In genomic region chr3:143912433-143912832, GRCm38 (mm10) we compare ENCODE assay signal across 14 mouse cellular contexts.
DNase-seq lines count a peak whose midpoint lies in the region; ATAC-seq and TF ChIP-seq lines count a peak whose summit lies in the region.
"Had no signal": no experiment of that assay in that cellular context is flagged by ENCODE, and none has a peak within 500 bp of the region (broad histone marks: within the 10 kb centered on the region; RNA-seq: fewer than 3 reads in every experiment).

No protein-coding gene starts in this region.

- no peak overlapping the region for H3ac ChIP-seq in C2C12 (ENCODE audit: control insufficient read depth, insufficient read length, low read depth)

- H3K4me1 ChIP-seq in embryonic facial prominence, embryonic 13.5 days = peaks cover 31% of the 10 kb centered on the region
- H3K4me1 ChIP-seq in embryonic facial prominence, embryonic 10.5 days = peaks cover 30% of the 10 kb centered on the region
- peaks cover 21% of the 10 kb centered on the region for H3K4me1 ChIP-seq in embryonic facial prominence, embryonic 14.5 days (ENCODE audit: control insufficient read depth, insufficient read depth, low read length)
- peaks cover 8% of the 10 kb centered on the region for H3K4me1 ChIP-seq in kidney, embryonic 16.5 days (ENCODE audit: insufficient read depth, low read length)
- H3K4me1 ChIP-seq: midbrain, embryonic 10.5 days had no signal

- peak overlapping the region; percentile 20 for H3K4me2 ChIP-seq in embryonic facial prominence, embryonic 13.5 days
- peak overlapping the region; percentile 5; the same call in 1 of the 2 replicates for H3K4me2 ChIP-seq in embryonic facial prominence, embryonic 14.5 days (ENCODE audit: low read depth, low read length)
- H3K4me2 ChIP-seq in kidney, embryonic 16.5 days (replicated peaks; ENCODE audit: low read depth, low read length) = no peak overlapping the region
- H3K4me2 ChIP-seq: hindbrain, embryonic 15.5 days had no signal

- H3K27ac ChIP-seq in embryonic facial prominence, embryonic 13.5 days = no peak overlapping the region
- H3K27ac ChIP-seq in embryonic facial prominence, embryonic 10.5 days (replicated peaks) = no peak overlapping the region
- no peak overlapping the region for H3K27ac ChIP-seq in embryonic facial prominence, embryonic 14.5 days (replicated peaks; ENCODE audit: low read depth, low read length)
- no peak overlapping the region for H3K27ac ChIP-seq in kidney, embryonic 16.5 days (ENCODE audit: low read length)
- H3K27ac ChIP-seq: embryonic facial prominence, embryonic 15.5 days; hindbrain, embryonic 15.5 days; midbrain, embryonic 10.5 days had no signal

- no peaks in the 10 kb centered on the region for H3K79me2 ChIP-seq in C2C12 (ENCODE audit: control insufficient read depth, insufficient read depth)

- no peaks in the 10 kb centered on the region for H3K27me3 ChIP-seq in embryonic facial prominence, embryonic 13.5 days
- no peaks in the 10 kb centered on the region for H3K27me3 ChIP-seq in embryonic facial prominence, embryonic 10.5 days (replicated peaks; ENCODE audit: low read depth, poor library complexity, severe bottlenecking)
- no peaks in the 10 kb centered on the region for H3K27me3 ChIP-seq in C2C12 (ENCODE audit: control insufficient read depth, insufficient read depth, insufficient read length)
- H3K27me3 ChIP-seq in embryonic facial prominence, embryonic 14.5 days (replicated peaks; ENCODE audit: control insufficient read depth, insufficient read depth, low read length) = no peaks in the 10 kb centered on the region
- H3K27me3 ChIP-seq in kidney, embryonic 16.5 days (ENCODE audit: insufficient read depth, low read length) = no peaks in the 10 kb centered on the region
- H3K27me3 ChIP-seq: embryonic facial prominence, embryonic 15.5 days; hindbrain, embryonic 15.5 days had no signal

- ATAC-seq in embryonic facial prominence, embryonic 13.5 days (ENCODE audit: insufficient number of reproducible peaks, insufficient read depth, low FRiP score, low TSS enrichment, low read depth) = no peak
- ATAC-seq in embryonic facial prominence, embryonic 14.5 days (ENCODE audit: low read depth) = no peak
- ATAC-seq in megakaryocyte, adult 5-6 weeks (ENCODE audit: poor library complexity, severe bottlenecking) = peak; percentile 81
- no peak for ATAC-seq in kidney, embryonic 16.5 days (ENCODE audit: low FRiP score, low TSS enrichment)
- ATAC-seq: CD4-positive, CD25-positive, alpha-beta regulatory T cell, adult 4 months had no signal

- no peak for DNase-seq in embryonic facial prominence, embryonic 10.5 days (ENCODE audit: low spot score)
- peak; percentile 23 for DNase-seq in embryonic facial prominence, embryonic 14.5 days (ENCODE audit: low spot score)
- DNase-seq in cerebellum, adult 9-11 months = no peak
- no peak for DNase-seq in c-Kit-positive CD71-positive TER-119-positive erythroid progenitor cells, embryonic 14.5 days (ENCODE audit: low spot score)
- DNase-seq: kidney, postnatal 10 days; lung, adult 2 months had no signal

- TF ChIP-seq CTCF in C2C12 (IDR thresholded peaks at IDR 0.05; ENCODE audit: control insufficient read depth, insufficient read depth, insufficient read length) = no peak

- H3K9me3 ChIP-seq in embryonic facial prominence, embryonic 13.5 days = no peaks in the 10 kb centered on the region
- H3K9me3 ChIP-seq in embryonic facial prominence, embryonic 10.5 days = no peaks in the 10 kb centered on the region
- H3K9me3 ChIP-seq in embryonic facial prominence, embryonic 14.5 days (ENCODE audit: control insufficient read depth, low read length) = no peaks in the 10 kb centered on the region
- H3K9me3 ChIP-seq in kidney, embryonic 16.5 days (ENCODE audit: low read length) = no peaks in the 10 kb centered on the region
- H3K9me3 ChIP-seq: embryonic facial prominence, embryonic 15.5 days; hindbrain, embryonic 15.5 days; midbrain, embryonic 10.5 days had no signal

- 51% methylated on average over 6 of the region's 6 CpGs for WGBS in embryonic facial prominence, embryonic 13.5 days
- 78% methylated on average over 6 of the region's 6 CpGs for WGBS in embryonic facial prominence, embryonic 10.5 days
- 62% methylated on average over 6 of the region's 6 CpGs for WGBS in embryonic facial prominence, embryonic 14.5 days
- WGBS in kidney, embryonic 16.5 days = 78% methylated on average over 6 of the region's 6 CpGs

- H3K4me3 ChIP-seq in embryonic facial prominence, embryonic 13.5 days = no peak overlapping the region
- no peak overlapping the region for H3K4me3 ChIP-seq in embryonic facial prominence, embryonic 10.5 days
- no peak overlapping the region for H3K4me3 ChIP-seq in C2C12 (ENCODE audit: insufficient read depth, poor library complexity, severe bottlenecking)
- H3K4me3 ChIP-seq in embryonic facial prominence, embryonic 14.5 days (ENCODE audit: low read depth, low read length) = no peak overlapping the region
- H3K4me3 ChIP-seq in kidney, embryonic 16.5 days (ENCODE audit: low read length) = no peak overlapping the region
- H3K4me3 ChIP-seq: embryonic facial prominence, embryonic 15.5 days; hindbrain, embryonic 15.5 days; midbrain, embryonic 10.5 days had no signal

- no peaks in the 10 kb centered on the region for H3K36me3 ChIP-seq in embryonic facial prominence, embryonic 13.5 days
- no peaks in the 10 kb centered on the region for H3K36me3 ChIP-seq in embryonic facial prominence, embryonic 10.5 days (replicated peaks)
- H3K36me3 ChIP-seq in C2C12 (ENCODE audit: control insufficient read depth, insufficient read depth) = no peaks in the 10 kb centered on the region
- no peaks in the 10 kb centered on the region for H3K36me3 ChIP-seq in embryonic facial prominence, embryonic 14.5 days (ENCODE audit: control insufficient read depth, insufficient read depth, low read length)
- no peaks in the 10 kb centered on the region for H3K36me3 ChIP-seq in kidney, embryonic 16.5 days (ENCODE audit: insufficient read depth, low read length)
- H3K36me3 ChIP-seq: embryonic facial prominence, embryonic 15.5 days; hindbrain, embryonic 15.5 days; midbrain, embryonic 10.5 days had no signal

- H3K79me3 ChIP-seq in C2C12 (ENCODE audit: low read depth) = no peaks in the 10 kb centered on the region

- H3K9ac ChIP-seq in embryonic facial prominence, embryonic 13.5 days = no peak overlapping the region
- H3K9ac ChIP-seq in embryonic facial prominence, embryonic 14.5 days (ENCODE audit: low read depth, low read length) = no peak overlapping the region
- no peak overlapping the region for H3K9ac ChIP-seq in kidney, embryonic 16.5 days (replicated peaks; ENCODE audit: low read length)
- H3K9ac ChIP-seq: embryonic facial prominence, embryonic 15.5 days; hindbrain, embryonic 15.5 days had no signal

TF ChIP-seq in C2C12, 6 proteins besides CTCF, POLR2A, EP300 and RAD21:
- TF ChIP-seq MYOG (IDR thresholded peaks at IDR 0.05; ENCODE audit: control insufficient read depth, extremely low read depth, insufficient read length) (no peak), MAX (IDR thresholded peaks at IDR 0.05) (peak; percentile 63), USF1 (IDR thresholded peaks at IDR 0.05; ENCODE audit: low read depth) (peak; percentile 53), MYOD1 (IDR thresholded peaks at IDR 0.05; ENCODE audit: control insufficient read depth, insufficient read length, low read depth) (peak; percentile 75), FOSL1 (IDR thresholded peaks at IDR 0.05; ENCODE audit: insufficient read depth, low read length, poor library complexity, severe bottlenecking) (peak; percentile 99), CEBPB (IDR thresholded peaks at IDR 0.05; ENCODE audit: low read depth) (peak; percentile 98)
